Mouse (Mus musculus): ENCODE data around the gene Slc35c2. TPM values are rescaled to one million over a fixed set of nuclear protein-coding genes. Genes with fewer than 3 reads are reported as not detected.
A peak's percentile ranks its signal among the peaks of the same experiment; 100 is the strongest.

The Slc35c2 gene
- polyA plus RNA-seq, 1 experiment from 2014 or later: 68.7 TPM

- ATAC-seq (replicated peaks): no peak
- Histone ChIP-seq H3K4me2 (replicated peaks) (no peak overlapping the region), H3K4me3 (no peak overlapping the region), H3K9me3 (no peaks in the 10 kb centered on the region), H3K9ac (replicated peaks) (no peak overlapping the region), H3K27ac (replicated peaks) (no peak overlapping the region), H3K27me3 (peaks cover 2% of the 10 kb centered on the region; the same call in 1 of the 2 replicates), H3K4me1 (peaks cover 26% of the 10 kb centered on the region), H3K36me3 (no peaks in the 10 kb centered on the region)
- WGBS: 51% methylated on average over 7 of the region's 7 CpGs
Observed at GRCm38 (mm10) chr2:165263861-165264260, 23.8 kb downstream of the Slc35c2 start.

- WGBS: 67% methylated on average over 18 of the region's 18 CpGs
- ATAC-seq (replicated peaks): no peak
- H3K36me3 ChIP-seq: no peaks in the 10 kb centered on the region
- peaks cover 25% of the 10 kb centered on the region for H3K4me1 ChIP-seq
- no peaks in the 10 kb centered on the region for H3K9me3 ChIP-seq
- H3K27ac ChIP-seq (replicated peaks): no peak overlapping the region
- H3K4me3 ChIP-seq: no peak overlapping the region
- no peak overlapping the region for H3K4me2 ChIP-seq (replicated peaks)
- H3K27me3 ChIP-seq: no peaks in the 10 kb centered on the region
- H3K9ac ChIP-seq (replicated peaks): no peak overlapping the region
Observed at GRCm38 (mm10) chr2:165262274-165262990, 25.2 kb downstream of the Slc35c2 start.

GRCm38 (mm10) chr2:165259859-165260258 lies 27.8 kb downstream of the Slc35c2 start:
- Histone ChIP-seq H3K4me2 (replicated peaks) (no peak overlapping the region), H3K27ac (replicated peaks) (no peak overlapping the region), H3K36me3 (no peaks in the 10 kb centered on the region), H3K27me3 (no peaks in the 10 kb centered on the region), H3K9me3 (no peaks in the 10 kb centered on the region), H3K4me1 (peaks cover 9% of the 10 kb centered on the region), H3K9ac (replicated peaks) (no peak overlapping the region), H3K4me3 (no peak overlapping the region)
- no peak for ATAC-seq (replicated peaks)
- 78% methylated on average over 8 of the region's 8 CpGs for WGBS

DNA sequence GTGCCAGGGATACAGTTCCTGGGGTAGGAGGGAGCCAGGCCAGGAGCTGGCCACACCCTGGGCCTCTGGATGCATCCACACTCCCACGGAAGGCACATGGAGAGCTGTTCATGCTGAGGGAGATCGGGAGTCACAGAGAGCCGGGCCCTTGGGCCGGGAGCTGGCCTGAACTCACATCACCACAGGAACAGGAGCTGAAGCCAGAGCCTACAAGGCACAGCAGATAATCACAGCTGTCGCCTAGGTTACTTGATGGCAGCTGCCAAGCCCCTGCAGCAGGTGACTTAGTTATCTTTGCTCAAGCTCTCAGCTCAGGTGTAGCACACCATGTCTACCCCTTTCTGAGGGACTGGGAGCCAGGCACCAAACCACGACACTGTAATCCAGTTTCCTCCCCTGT lies 29.3 kb downstream of the Slc35c2 start:
- H3K9ac ChIP-seq (replicated peaks): no peak overlapping the region
- H3K27ac ChIP-seq (replicated peaks): no peak overlapping the region
- H3K9me3 ChIP-seq: no peaks in the 10 kb centered on the region
- no peak overlapping the region for H3K4me2 ChIP-seq (replicated peaks)
- no peak for ATAC-seq (replicated peaks)
- peaks cover 13% of the 10 kb centered on the region; the same call in 1 of the 2 replicates for H3K27me3 ChIP-seq
- WGBS: 76% methylated on average over 6 of the region's 6 CpGs
- H3K4me3 ChIP-seq: no peak overlapping the region
- H3K36me3 ChIP-seq: no peaks in the 10 kb centered on the region
- peaks cover 12% of the 10 kb centered on the region for H3K4me1 ChIP-seq

DNA sequence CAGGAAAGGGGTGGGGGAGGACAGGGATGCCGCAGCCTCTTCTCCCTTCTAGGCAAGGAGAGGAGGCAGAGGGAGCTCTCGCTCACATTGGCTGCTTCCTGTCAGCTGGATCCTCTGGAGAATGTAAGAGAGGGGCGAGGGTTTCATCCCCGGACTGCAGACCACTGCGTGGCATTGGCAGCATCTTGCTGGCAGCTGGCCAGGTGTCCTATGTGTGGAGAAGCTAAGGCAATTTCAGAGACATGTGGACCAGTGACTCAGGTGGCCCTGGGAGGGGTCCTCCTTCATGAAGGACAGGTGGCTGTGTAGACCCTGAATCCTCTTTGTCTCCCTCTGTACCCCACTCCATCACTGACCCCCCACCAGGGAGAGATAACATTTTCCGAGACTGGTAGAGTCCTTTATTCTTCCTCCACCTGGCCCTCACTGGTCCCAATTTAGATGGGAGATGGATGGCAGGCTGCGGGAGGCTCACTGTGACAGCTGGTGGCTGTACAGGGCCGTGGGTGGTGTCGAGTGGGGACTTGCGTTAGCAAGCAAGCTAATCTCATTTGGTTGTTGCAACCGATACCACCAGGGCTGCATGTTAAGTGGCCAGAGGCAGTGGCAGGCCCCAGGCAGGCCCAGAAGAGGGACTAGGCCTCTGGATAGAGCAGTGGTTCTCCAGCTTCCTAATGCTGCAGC lies 30.4 kb downstream of the Slc35c2 start:
- no peak overlapping the region for H3K27ac ChIP-seq (replicated peaks)
- H3K9ac ChIP-seq (replicated peaks): no peak overlapping the region
- no peaks in the 10 kb centered on the region for H3K9me3 ChIP-seq
- peaks cover 20% of the 10 kb centered on the region; the same call in 1 of the 2 replicates for H3K27me3 ChIP-seq
- H3K4me3 ChIP-seq: no peak overlapping the region
- no peaks in the 10 kb centered on the region for H3K36me3 ChIP-seq
- no peak for ATAC-seq (replicated peaks)
- 35% methylated on average over 11 of the region's 11 CpGs for WGBS
- H3K4me2 ChIP-seq (replicated peaks): no peak overlapping the region
- peaks cover 11% of the 10 kb centered on the region for H3K4me1 ChIP-seq

DNA sequence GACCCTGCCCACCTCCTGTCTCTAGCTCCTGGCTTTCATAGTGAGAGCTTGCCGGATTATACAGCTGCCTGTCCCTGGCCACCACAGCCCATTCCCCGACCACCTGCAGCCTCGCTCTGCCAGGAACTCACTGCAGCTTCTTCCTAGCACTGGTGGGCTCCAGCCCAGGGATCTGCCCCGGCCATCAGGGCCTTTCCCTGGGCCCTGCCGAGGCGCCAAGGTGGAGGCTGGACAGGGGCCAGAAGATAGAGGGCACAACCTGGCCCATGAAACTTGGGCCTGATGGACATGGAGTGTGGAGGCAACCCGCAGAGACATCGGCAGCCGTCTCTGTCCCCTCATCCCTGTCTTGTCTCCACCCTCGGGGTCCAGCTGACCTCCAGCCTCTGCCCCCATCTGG lies 31.5 kb downstream of the Slc35c2 start:
- 68% methylated on average over 10 of the region's 10 CpGs for WGBS
- ATAC-seq (replicated peaks): no peak
- H3K27ac ChIP-seq (replicated peaks): no peak overlapping the region

DNA sequence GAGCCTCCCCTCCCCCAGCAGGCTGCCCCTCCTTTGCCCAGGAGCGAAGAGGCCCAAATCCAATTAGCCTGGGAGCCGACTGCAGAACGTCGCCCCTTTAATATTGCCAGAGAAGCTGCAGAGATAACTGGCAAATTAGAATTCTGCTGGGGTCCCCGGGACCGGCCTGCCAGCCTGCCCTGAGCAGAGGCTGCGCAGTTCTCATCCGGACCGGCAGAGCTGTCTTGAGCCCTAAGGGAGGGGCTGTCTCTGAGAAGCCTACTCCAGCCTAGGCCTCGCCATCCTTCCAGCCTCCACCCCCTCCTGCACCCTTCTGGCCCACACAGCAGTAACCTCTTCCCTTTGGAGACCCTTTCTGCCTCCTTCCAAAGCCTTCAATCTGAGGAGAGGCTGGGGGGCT lies 33.8 kb downstream of the Slc35c2 start:
- Histone ChIP-seq H3K27ac (replicated peaks) (no peak overlapping the region), H3K9me3 (no peaks in the 10 kb centered on the region), H3K9ac (replicated peaks) (0 out of 2 replicates have a peak overlapping the region, but pooled peaks have one; percentile 13), H3K4me3 (no peak overlapping the region), H3K4me1 (peaks cover 17% of the 10 kb centered on the region), H3K36me3 (no peaks in the 10 kb centered on the region), H3K27me3 (peaks cover 40% of the 10 kb centered on the region), H3K4me2 (replicated peaks) (no peak overlapping the region)
- no peak for ATAC-seq (replicated peaks)
- 2% methylated on average over 10 of the region's 10 CpGs for WGBS

More for the DNA sequence above, 31.5 kb downstream of the Slc35c2 start:
- Histone ChIP-seq H3K4me3 (no peak overlapping the region), H3K4me2 (replicated peaks) (no peak overlapping the region), H3K4me1 (peaks cover 11% of the 10 kb centered on the region), H3K36me3 (no peaks in the 10 kb centered on the region), H3K9me3 (no peaks in the 10 kb centered on the region), H3K9ac (replicated peaks) (no peak overlapping the region), H3K27me3 (peaks cover 28% of the 10 kb centered on the region)

DNA sequence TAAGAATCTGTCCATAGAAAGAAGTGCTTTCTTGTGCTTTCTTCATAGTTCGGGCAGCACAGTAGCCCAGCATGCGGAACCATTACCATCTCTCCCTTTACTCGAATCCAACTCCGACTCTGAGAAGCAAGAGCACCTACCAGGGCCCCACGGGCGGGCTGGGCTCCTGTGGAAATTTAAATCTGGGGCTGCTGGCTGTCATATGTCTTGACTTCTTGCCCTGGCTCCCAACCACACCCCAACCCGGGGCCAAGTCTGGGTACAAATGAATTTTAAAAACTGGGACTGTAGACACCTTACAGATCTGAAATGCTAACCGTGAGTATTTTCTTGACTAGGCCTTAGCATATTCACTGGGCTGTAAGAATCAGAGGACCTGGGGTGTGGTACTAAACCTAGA lies 34.4 kb downstream of the Slc35c2 start:
- H3K4me3 ChIP-seq: no peak overlapping the region
- H3K9me3 ChIP-seq: no peaks in the 10 kb centered on the region
- H3K27me3 ChIP-seq: peaks cover 40% of the 10 kb centered on the region
- H3K36me3 ChIP-seq: no peaks in the 10 kb centered on the region
- no peak overlapping the region for H3K4me2 ChIP-seq (replicated peaks)
- WGBS: 75% methylated on average over 8 of the region's 8 CpGs
- ATAC-seq (replicated peaks): no peak
- no peak overlapping the region for H3K27ac ChIP-seq (replicated peaks)
- H3K4me1 ChIP-seq: peaks cover 17% of the 10 kb centered on the region
- H3K9ac ChIP-seq (replicated peaks): no peak overlapping the region

DNA sequence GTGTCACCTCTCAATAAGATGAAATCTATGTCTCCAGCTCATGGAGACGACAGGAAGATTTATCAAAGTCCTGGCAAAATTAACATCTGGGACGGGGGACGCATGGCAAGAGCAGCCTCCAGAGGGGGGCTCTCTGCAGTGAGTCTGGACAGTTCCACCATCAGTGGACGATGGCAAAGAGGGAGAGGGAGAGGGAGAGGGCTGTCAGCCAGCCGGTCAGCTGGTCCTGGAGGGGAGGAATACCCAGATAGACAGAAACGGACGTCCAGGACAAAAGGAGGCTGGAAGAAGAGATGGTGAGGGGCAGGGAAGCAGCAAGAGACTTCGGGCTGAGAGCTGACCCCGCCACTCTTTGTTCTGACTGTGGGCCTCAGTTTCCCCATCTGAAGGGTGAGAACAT lies 34.9 kb downstream of the Slc35c2 start:
- H3K9ac ChIP-seq (replicated peaks): no peak overlapping the region
- WGBS: 60% methylated on average over 9 of the region's 9 CpGs
- H3K27me3 ChIP-seq: peaks cover 40% of the 10 kb centered on the region
- H3K9me3 ChIP-seq: no peaks in the 10 kb centered on the region
- no peak overlapping the region for H3K27ac ChIP-seq (replicated peaks)
- no peak overlapping the region for H3K4me3 ChIP-seq
- ATAC-seq (replicated peaks): no peak
- peaks cover 17% of the 10 kb centered on the region for H3K4me1 ChIP-seq
- no peaks in the 10 kb centered on the region for H3K36me3 ChIP-seq
- no peak overlapping the region for H3K4me2 ChIP-seq (replicated peaks)

- 70% methylated on average over 8 of the region's 8 CpGs for WGBS
- Histone ChIP-seq H3K4me3 (no peak overlapping the region), H3K36me3 (no peaks in the 10 kb centered on the region), H3K9ac (replicated peaks) (no peak overlapping the region), H3K27me3 (peaks cover 45% of the 10 kb centered on the region), H3K27ac (replicated peaks) (no peak overlapping the region), H3K9me3 (no peaks in the 10 kb centered on the region), H3K4me1 (peaks cover 17% of the 10 kb centered on the region), H3K4me2 (replicated peaks) (no peak overlapping the region)
- no peak for ATAC-seq (replicated peaks)
Observed at GRCm38 (mm10) chr2:165252381-165252780, 35.3 kb downstream of the Slc35c2 start.

GRCm38 (mm10) chr2:165250903-165251302 lies 36.8 kb downstream of the Slc35c2 start:
- Histone ChIP-seq H3K4me2 (replicated peaks) (no peak overlapping the region), H3K9ac (replicated peaks) (no peak overlapping the region), H3K36me3 (no peaks in the 10 kb centered on the region), H3K4me1 (peaks cover 17% of the 10 kb centered on the region), H3K27me3 (peaks cover 54% of the 10 kb centered on the region), H3K9me3 (no peaks in the 10 kb centered on the region), H3K4me3 (no peak overlapping the region), H3K27ac (replicated peaks) (no peak overlapping the region)
- ATAC-seq (replicated peaks): no peak
- 44% methylated on average over 1 of the region's 1 CpGs for WGBS

DNA sequence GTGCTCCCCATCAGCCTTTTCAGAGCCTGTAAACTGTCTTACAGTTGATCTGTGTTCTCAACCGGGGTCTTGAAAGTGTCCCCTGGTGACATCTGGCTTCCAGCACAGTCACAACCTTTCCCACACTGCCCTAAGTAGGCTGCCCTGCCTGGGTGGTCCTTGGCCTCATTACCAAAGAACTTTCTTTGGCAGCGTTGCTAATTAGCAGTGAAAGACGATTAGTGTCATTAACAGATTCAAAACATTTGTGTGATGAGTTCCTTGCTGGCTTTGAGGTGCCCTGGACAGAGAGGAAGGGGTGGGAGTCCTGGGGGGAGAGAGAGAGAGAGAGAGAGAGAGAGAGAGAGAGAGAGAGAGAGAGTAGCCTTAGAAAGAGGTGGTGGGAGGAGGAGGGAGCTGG lies 38.7 kb downstream of the Slc35c2 start:
- Histone ChIP-seq H3K4me2 (replicated peaks) (no peak overlapping the region), H3K4me1 (peaks cover 11% of the 10 kb centered on the region), H3K9ac (replicated peaks) (no peak overlapping the region), H3K9me3 (no peaks in the 10 kb centered on the region), H3K36me3 (no peaks in the 10 kb centered on the region), H3K4me3 (no peak overlapping the region), H3K27ac (replicated peaks) (no peak overlapping the region), H3K27me3 (peaks cover 56% of the 10 kb centered on the region)
- WGBS: 2% methylated on average over 3 of the region's 3 CpGs
- no peak for ATAC-seq (replicated peaks)

All from forebrain, embryonic 15.5 days (tissue).